Mouse (Mus musculus) spleen, adult 12 weeks (tissue): ENCODE results near the gene Espnl.

ENCODE experiments used
- DNase-seq: peaks from one replicate; pipeline ENCODE4 v3.0.0; 2022; ENCODE audit warnings: low spot score

The Espnl gene

DNA sequence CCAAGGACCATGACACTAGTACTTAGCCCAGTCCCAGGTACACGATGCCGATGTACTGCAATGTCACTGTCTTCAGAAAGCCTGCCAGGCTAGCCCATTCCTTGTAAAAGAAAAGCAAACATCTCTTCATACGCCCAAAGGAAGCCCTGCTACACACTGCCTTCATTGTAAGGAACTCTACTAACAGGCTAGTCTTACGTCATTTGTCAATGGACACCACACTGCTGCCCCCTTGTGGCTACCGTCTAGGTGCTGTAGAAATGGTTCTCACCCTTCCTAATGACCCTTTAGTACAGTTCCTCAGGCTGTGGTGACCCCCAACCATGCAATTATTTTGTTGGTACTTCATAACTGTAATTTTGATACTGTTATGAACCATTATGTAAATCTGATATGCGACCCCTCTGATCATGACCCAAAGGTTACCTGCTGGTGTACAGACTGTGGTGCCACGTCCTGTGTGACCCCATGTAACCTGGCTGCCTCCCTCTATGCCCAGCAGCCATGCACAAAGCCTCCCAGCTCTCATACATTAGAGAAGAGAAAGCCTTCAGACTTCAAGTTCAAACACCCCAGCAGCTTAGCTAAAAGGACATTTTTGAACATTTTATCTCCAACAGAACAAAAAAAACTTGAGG lies 58.7 kb downstream of the Espnl start:
- peak; percentile 69 for DNase-seq

DNA sequence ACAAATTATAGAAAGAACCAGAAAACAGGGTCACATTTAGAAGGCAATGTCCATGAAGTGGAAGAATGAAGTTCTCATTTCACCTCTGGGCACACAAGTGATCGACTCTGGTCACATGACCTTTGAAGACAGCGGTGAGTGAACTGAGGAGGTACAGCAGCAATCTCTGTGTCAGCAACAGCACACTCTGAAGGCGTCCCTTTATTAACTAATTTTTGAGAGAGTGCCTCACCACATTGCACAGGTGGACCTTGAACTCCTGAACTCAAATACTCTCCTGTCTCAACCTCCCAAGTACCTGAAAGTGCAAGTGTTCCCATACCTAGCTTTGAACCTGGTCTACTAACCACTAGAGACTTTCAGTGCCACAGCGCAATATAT lies 59.2 kb downstream of the Espnl start:
- no peak for DNase-seq

DNA sequence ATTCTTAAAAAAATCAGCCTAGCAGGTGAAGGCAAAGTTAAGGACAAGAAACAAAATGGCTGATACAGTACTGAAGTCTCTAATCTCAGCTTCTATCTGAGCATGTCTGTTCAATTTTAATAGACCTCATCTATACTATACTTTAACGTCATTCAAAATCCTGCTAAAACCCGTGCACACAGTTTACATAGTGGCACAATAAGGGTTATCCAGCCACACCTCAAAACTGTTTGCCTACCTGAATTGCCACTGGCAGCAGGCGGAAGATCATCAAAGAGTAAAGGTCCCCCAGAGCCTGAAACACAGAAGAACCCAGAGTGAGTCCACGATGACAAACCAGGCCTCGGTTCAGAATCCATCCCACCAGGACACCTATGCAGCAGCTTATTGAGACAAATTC lies 68.5 kb downstream of the Espnl start:
- no peak for DNase-seq

DNA sequence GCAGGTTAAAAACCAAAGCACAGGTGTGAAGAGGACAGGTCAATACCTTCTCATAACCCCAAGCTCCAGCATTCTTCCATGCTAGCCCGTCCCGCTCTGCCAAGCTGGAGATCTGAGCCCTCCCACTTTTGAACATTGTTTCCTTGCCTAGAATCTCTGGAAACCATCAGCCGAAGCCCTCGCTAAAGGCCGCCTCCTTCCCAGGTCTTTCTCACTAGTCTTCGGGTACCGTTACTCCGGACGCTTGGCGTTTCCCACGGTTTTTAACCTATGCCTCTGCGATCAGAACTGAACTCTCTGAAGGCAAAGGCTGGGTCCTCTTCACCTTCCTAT lies 76.0 kb downstream of the Espnl start:
- no peak for DNase-seq
